Mouse (Mus musculus) left cerebral cortex, adult 8-10 months (tissue): ENCODE results near the gene Olfr109. TPM values are rescaled to one million over a fixed set of nuclear protein-coding genes. Genes with fewer than 3 reads are reported as not detected.

Experiments
- DNase-seq, 2 experiments: peaks; one replicate each; pipeline ENCODE4 v3.0.0; 2022; ENCODE audit warnings: low spot score in 2 of 2
- total RNA-seq, 4 experiments: library from RNA; stranded (reverse); gene quantifications; 2 replicates each; pipeline ENCODE4 v1.2.4; 2022

Olfr109 gene
- not detected for total RNA-seq

DNA sequence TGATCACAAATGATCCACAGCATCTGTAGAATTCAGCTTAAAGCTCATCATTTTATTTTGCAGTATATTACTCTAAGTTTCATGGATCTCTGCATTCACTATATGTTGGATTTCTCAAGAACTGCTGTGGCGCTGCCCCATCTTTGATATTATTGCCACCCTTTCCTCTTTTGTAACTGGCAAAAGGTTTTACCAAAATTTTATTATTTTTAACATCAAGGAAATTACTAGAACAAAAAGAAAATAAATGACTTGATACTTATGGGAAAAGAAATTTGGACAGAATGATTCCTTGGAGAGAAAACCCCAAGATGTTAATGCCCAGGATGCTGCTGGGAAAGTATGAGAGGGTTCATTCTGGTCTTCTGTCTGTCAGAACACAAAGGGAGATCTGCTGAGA, at the start of gene Olfr109:
Gene Olfr109 (plus strand): TSS at position 301 of the 400 bp plus-strand sequence.
- DNase-seq = no peak

DNA sequence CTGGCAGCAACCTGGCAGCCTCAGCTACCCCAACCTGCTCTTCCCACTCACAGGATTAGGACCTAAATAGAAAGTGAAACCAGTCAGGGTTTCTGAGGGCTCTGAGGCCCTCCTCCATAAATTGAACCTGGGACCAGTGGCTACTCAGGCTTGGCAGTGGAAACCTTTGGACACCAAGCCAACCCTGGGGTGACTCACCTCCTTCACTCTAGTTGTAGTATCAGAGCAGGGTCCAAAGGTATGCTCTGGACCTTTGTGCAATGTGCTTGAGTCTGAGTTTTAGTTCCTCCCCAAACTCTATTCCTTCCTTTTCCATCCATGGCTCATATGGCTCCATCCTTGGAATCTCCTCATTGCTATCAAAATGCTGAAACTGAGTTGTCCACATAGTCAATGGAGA, 45.3 kb upstream of the Olfr109 start:
- no peak for DNase-seq

DNA sequence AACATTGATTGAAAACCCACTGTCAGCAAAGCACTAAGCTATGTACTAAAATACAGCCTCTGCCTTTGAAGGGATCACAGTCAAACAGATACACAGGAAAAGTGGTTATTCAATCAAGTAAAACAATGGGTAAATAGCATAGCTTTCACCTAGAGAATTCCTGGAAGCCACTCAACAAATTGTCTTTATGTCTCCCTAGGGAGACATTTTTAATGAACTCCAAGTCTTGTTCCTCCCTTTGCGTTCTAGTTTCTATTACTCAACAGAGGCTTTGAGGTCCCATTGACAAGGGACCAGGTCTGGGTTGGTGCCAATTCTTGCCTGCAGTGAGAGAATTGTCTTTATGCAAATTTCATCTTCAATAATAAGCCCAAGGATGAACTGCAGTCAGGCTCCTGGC, 13.5 kb upstream of the Olfr109 start, which contains the start of gene Olfr108:
Gene Olfr108 (plus strand): TSS at position 301 of the 400 bp plus-strand sequence.
- no peak for DNase-seq

DNA sequence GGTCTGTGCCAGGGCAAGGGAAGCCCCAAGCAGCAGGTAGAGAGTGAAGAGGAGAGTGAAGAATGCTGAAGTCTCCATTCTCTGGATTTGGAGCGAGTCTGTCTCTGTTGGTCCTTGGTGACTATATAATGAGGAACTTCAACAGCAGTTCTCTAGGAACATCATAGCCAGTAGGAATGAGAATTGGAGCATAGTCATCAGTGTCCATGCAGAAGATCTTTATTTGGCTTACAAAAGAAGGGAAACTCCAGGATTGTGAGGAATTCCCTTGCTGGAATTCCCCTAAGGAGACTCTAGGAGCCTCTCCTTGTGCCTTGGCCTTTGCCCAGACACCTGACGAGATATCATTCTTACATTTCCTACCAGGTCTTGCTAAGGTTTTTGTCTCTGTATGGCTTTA, 24.7 kb downstream of the Olfr109 start, which contains the start of gene H2-M2:
Gene H2-M2 (minus strand): TSS at position 101 of the 400 bp plus-strand sequence.
- DNase-seq = no peak

DNA sequence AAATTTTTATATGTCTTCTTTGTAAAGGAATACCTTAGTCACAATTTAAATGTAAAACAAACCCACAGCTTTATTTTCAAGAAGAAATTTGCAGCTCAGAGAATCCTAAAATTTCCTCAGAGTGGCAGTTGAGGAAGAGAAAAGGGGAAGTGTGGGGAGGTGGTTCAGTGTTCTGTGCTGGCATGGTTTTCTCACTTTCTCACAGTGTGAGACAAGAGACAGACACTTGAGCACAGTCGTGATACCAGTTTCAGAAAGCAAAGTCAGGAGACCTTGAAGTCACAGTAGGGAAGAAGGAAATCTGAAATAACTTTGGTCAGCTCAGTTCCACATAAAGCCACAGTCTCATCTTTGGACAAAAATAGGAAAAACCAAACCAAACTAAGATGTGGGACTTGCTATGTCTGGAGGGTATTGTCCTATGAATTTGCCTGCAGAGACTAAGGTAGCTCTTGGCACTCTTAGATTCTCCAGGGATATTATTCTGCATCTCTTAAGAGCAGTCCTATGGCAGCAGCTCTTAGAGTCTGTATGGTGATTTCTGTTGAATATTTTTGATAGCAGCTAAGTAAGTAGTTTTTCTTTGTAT, 33.3 kb downstream of the Olfr109 start, which contains the start of gene Olfr110:
Gene Olfr110 (plus strand): TSS at position 539 of the 589 bp plus-strand sequence.
- DNase-seq = no peak

DNA sequence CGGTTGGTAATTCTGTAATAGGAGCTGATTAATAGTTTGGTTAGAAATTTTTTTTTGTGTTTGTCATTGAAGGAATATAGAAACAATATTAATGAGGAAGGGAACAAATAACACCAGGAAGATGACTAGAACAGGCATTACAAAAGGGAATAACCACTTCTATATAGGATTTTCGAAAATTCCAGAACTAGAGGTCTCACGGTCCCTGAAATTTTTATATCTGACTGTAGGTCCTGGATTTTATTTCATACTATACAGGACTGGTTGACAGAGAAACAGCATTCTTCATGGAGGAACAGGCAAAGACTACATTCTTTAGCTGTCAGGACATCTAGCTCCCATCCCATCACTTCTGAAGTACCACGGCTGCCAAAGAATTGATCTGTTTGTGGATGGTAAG, 49.0 kb downstream of the Olfr109 start, which contains the start of gene Olfr111:
Gene Olfr111 (plus strand): TSS at position 301 of the 400 bp plus-strand sequence.
- DNase-seq = no peak

Other genes with a start within 250 kb of the Olfr109 start
- gene Olfr95, start 245.8 kb upstream of the Olfr109 start, total RNA-seq = not detected
- gene Olfr96, start 238.8 kb upstream of the Olfr109 start, total RNA-seq = not detected
- gene Olfr97, start 221.6 kb upstream of the Olfr109 start, total RNA-seq = not detected
- gene Olfr98, start 195.2 kb upstream of the Olfr109 start, total RNA-seq = not detected
- gene H2-M3, start 188.7 kb upstream of the Olfr109 start, total RNA-seq = 1 to 10 TPM; 3.5 to 7.0 (median 4.7) TPM
- gene Olfr99, start 175.5 kb upstream of the Olfr109 start, total RNA-seq = not detected
- not detected for gene Olfr101, start 154.6 kb upstream of the Olfr109 start, total RNA-seq
- gene Olfr102, start 141.9 kb upstream of the Olfr109 start, total RNA-seq = not detected
- not detected for gene Olfr103, start 119.2 kb upstream of the Olfr109 start, total RNA-seq
- gene Olfr104-ps, start 99.3 kb upstream of the Olfr109 start, total RNA-seq = not detected
- gene Olfr105-ps, start 79.9 kb upstream of the Olfr109 start, total RNA-seq = not detected
- not detected for gene Olfr106-ps, start 68.5 kb upstream of the Olfr109 start, total RNA-seq
- not detected for gene Olfr107, start 59.7 kb upstream of the Olfr109 start, total RNA-seq
- not detected for gene Olfr108, start 13.4 kb upstream of the Olfr109 start, total RNA-seq
- gene H2-M2, start 24.6 kb downstream of the Olfr109 start, total RNA-seq = not detected
- 1 to 10 TPM in 1 of 4 experiments, under 1 TPM in 1, not detected in 2; 0.87 to 1.6 TPM for gene Olfr110, start 33.6 kb downstream of the Olfr109 start, total RNA-seq
- gene Olfr111, start 49.1 kb downstream of the Olfr109 start, total RNA-seq = 1 to 10 TPM in 2 of 4 experiments, under 1 TPM in 2; 0.36 to 3.8 (median 1.7) TPM
- gene Olfr112, start 110.5 kb downstream of the Olfr109 start, total RNA-seq = not detected
- not detected for gene Olfr113, start 118.7 kb downstream of the Olfr109 start, total RNA-seq
- gene Olfr114, start 133.8 kb downstream of the Olfr109 start, total RNA-seq = not detected
- gene Olfr115, start 168.2 kb downstream of the Olfr109 start, total RNA-seq = not detected
- gene Olfr116, start 168.3 kb downstream of the Olfr109 start, total RNA-seq = not detected
- gene Olfr117, start 204.9 kb downstream of the Olfr109 start, total RNA-seq = not detected
- not detected for gene Olfr118, start 208.1 kb downstream of the Olfr109 start, total RNA-seq
- gene Olfr119, start 237.6 kb downstream of the Olfr109 start, total RNA-seq = not detected